Mouse (Mus musculus): Measurements from ENCODE around the gene Vat1.

DNA sequence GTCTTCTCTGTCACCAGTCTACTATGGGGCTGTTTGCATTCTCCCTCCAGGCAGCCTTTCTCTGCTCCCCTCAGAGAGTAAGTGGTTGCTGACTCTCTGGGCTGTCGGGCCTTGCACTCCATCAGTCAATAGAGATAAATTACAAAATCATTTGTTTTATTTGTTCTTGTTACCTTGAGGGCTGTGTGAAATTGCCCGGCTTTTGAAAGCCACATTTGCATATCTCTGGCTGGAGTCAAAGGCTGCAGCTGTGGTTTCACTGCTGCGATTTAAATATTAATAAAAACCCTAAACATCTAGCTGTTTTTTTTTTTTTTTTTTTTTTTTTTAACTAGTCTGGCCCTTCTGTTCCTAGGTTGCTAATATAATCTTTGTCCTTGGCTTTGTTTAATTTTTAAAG, 17.8 kb upstream of the Vat1 start:
- TF ChIP-seq POLR2A (IDR thresholded peaks at IDR 0.05; ENCODE audit: low read depth, low read length) (no peak), CHD1 (IDR thresholded peaks at IDR 0.05; ENCODE audit: low read depth, low read length) (no peak), CTCF (conservative IDR thresholded peaks at IDR 0.05 in 1 of 2, IDR thresholded peaks at IDR 0.05 in 1 of 2; ENCODE audit: low read depth in 2 of 2, low read length in 2 of 2) (no peak), CHD2 (IDR thresholded peaks at IDR 0.05; ENCODE audit: low read length) (no peak), MAX (IDR thresholded peaks at IDR 0.05; ENCODE audit: low read length) (no peak), HCFC1 (IDR thresholded peaks at IDR 0.05; ENCODE audit: low read depth, low read length) (no peak), RAD21 (IDR thresholded peaks at IDR 0.05; ENCODE audit: low read depth, low read length) (no peak), SIN3A (IDR thresholded peaks at IDR 0.05; ENCODE audit: low read length) (no peak), KAT2A (IDR thresholded peaks at IDR 0.05; ENCODE audit: insufficient replicate concordance, low read length) (no peak), TBP (conservative IDR thresholded peaks at IDR 0.05; ENCODE audit: low read depth, low read length) (no peak), MAZ (IDR thresholded peaks at IDR 0.05; ENCODE audit: low read depth, low read length) (no peak), SMC3 (IDR thresholded peaks at IDR 0.05; ENCODE audit: low read depth, low read length) (no peak), MEF2A (IDR thresholded peaks at IDR 0.05; ENCODE audit: borderline replicate concordance, low read depth, low read length) (no peak)
